Mouse (Mus musculus): Measurements from ENCODE around the gene Oprd1.

The Oprd1 gene

DNA sequence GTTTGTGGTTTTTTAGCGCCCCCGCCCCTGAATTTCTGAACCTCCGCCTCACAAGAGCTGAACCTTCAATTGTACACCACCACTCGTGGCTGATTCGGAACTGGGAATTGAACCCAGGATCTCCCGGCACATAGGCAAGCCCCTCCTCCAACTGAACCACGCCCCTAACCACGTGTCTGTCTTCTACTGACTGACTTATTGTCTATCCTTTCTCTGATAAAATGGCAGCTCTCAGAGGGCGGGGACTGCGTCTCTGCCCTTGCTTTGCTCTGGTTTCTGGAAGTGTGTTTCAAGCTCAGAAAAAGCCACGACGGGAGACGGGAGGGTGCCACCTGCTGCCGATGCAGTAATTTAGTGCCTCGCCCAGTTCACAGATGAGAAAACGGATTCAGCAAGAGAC lies 10.4 kb downstream of the Oprd1 start:
- in situ Hi-C loops (cut with MboI, MseI) = no loop called here

- in situ Hi-C loops (cut with MboI, MseI) = no loop called here
Observed at GRCm38 (mm10) chr4:132133381-132133780, 10.9 kb downstream of the Oprd1 start.

DNA sequence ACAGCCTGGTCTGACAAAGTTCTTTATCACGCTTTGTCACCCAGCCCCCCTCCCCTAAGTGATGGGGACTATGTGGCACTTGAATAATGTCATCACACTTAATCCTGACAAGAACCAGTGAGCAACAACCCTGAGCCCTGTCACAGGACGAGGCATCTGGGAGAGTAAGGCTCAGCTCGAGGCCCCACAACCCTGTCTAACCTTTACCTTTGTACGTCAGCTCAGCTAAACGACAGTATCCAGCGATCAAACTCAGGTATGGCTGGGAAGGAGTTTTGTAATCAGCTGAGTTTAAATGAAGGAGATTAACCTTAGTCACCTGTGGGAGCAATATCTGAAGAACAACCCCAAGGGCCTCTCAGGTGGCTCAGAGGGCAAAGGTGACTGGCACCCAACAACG lies 12.0 kb downstream of the Oprd1 start:
- in situ Hi-C loops (cut with MboI, MseI) = no loop called here

DNA sequence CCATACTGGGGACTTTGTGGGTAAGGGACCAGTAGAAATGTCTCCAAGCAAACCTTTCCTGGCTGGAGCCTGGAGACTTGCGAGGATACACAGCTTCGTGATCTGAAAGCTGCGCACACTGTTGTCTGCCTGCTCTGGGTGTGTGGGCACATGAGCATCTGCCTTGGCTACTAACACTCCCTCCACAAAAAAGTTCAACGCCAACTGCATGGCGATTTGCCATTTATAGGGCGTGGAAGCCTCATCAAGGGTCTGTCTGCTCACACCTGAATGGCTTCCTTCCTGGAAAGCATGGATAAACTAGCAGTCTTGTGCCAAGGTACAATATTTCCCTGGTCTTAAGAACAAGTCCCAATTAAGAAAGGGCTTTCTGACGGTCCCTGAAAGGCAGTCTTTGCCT lies 12.5 kb downstream of the Oprd1 start:
- in situ Hi-C loops (cut with MboI, MseI) = no loop called here

- in situ Hi-C loops (cut with MboI, MseI) = no loop called here
Observed at GRCm38 (mm10) chr4:132131116-132131515, 13.2 kb downstream of the Oprd1 start.

- in situ Hi-C loops (cut with MboI, MseI) = no loop called here
Observed at GRCm38 (mm10) chr4:132130645-132131044, 13.6 kb downstream of the Oprd1 start.

DNA sequence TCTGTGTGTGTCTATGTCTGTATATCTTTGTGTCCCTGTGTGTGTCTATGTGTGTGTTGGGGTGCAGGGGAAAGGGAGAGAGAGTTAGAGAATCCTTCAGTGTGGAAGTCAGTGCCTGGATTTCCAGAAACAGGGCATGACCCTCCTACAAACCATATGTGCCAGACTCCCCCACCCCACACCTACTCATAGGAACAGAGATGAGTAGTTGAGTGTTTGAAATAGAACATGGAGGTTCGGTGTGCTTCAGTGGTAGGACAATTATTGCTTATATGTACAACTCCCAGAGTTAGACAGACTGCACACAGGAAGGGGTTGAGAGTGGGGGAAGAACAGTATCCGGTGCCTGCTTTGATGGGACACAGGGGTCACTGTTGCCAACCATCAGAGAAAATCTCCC lies 14.2 kb downstream of the Oprd1 start:
- in situ Hi-C loops (cut with MboI, MseI) = no loop called here

GRCm38 (mm10) chr4:132128997-132129636 lies 15.2 kb downstream of the Oprd1 start:
- in situ Hi-C loops (cut with MboI, MseI) = no loop called here

- in situ Hi-C loops (cut with MboI, MseI) = no loop called here
Observed at GRCm38 (mm10) chr4:132127091-132127490, 17.2 kb downstream of the Oprd1 start.

- in situ Hi-C loops (cut with MboI, MseI) = no loop called here
Observed at GRCm38 (mm10) chr4:132123166-132123565, 21.1 kb downstream of the Oprd1 start.

- in situ Hi-C loops (cut with MboI, MseI) = no loop called here
Observed at GRCm38 (mm10) chr4:132121674-132122073, 22.6 kb downstream of the Oprd1 start.

DNA sequence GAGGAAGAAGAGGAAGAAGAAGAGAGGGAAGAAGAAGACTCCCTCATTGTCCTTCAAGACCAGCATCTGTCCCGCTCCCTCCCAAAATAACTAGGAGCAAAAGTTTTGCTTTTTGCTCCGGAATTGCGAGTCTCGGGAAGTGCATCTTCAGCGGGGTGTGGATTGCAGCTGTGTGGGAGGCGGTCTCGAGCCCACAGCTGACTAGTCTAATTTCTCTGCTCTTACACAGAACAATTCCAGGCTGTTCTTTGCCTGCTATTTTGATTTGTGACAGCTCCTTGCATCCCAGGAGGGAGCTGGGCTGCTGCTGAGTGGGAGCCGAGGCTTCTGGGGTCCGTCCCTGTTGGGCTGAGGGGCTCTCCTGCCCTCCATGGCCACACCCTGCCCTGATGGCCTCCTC lies 24.7 kb downstream of the Oprd1 start:
- in situ Hi-C loops (cut with MboI, MseI) = loop anchor here in 1 of 2 experiments (10.0 kb wide), 1 partner anchor 665 kb away; no protein-coding TSS in a partner anchor

- in situ Hi-C loops (cut with MboI, MseI) = loop anchor here in 1 of 2 experiments (10.0 kb wide), 1 partner anchor 662 kb away; no protein-coding TSS in a partner anchor
Observed at GRCm38 (mm10) chr4:132116315-132116714, 28.0 kb downstream of the Oprd1 start.

GRCm38 (mm10) chr4:132113411-132114095 lies 30.7 kb downstream of the Oprd1 start:
- in situ Hi-C loops (cut with MboI, MseI) = loop anchor here in 1 of 2 experiments (10.0 kb wide), 1 partner anchor 659 kb away; no protein-coding TSS in a partner anchor

- in situ Hi-C loops (cut with MboI, MseI) = loop anchor here in 1 of 2 experiments (10.0 kb wide), 1 partner anchor 656 kb away; no protein-coding TSS in a partner anchor
Observed at GRCm38 (mm10) chr4:132111227-132111626, 33.1 kb downstream of the Oprd1 start.

DNA sequence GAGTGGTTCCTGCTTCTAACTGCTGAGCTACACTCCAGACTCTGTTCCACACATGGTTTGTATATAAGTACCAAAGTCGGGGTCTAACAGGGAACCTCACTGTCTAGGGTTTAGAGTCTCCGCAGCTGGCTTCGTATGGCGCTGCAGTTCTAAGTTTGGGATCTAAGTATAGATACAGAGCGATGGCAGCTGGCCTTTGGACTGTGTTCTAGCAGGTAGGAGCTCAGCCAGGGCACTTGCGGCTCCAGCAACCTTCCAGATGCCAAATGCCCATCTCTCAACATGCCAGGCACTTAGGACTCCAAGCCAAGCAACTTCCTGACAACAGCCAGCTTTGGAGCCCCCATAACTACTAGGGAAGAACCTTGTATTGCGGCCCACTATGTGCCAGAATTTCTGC lies 36.1 kb downstream of the Oprd1 start:
- in situ Hi-C loops (cut with MboI, MseI) = no loop called here

- in situ Hi-C loops (cut with MboI, MseI) = no loop called here
Observed at GRCm38 (mm10) chr4:132101152-132101551, 43.1 kb downstream of the Oprd1 start.

GRCm38 (mm10) chr4:132099548-132099947 lies 44.7 kb downstream of the Oprd1 start:
- in situ Hi-C loops (cut with MboI, MseI) = no loop called here

GRCm38 (mm10) chr4:132095043-132095442 lies 49.2 kb downstream of the Oprd1 start:
- in situ Hi-C loops (cut with MboI, MseI) = no loop called here

GRCm38 (mm10) chr4:132093928-132094327 lies 50.4 kb downstream of the Oprd1 start:
- in situ Hi-C loops (cut with MboI, MseI) = no loop called here

- in situ Hi-C loops (cut with MboI, MseI) = no loop called here
Observed at GRCm38 (mm10) chr4:132093136-132093535, 51.1 kb downstream of the Oprd1 start.

- in situ Hi-C loops (cut with MboI, MseI) = no loop called here
Observed at GRCm38 (mm10) chr4:132088921-132089320, 55.4 kb downstream of the Oprd1 start.

- in situ Hi-C loops (cut with MboI, MseI) = no loop called here
Observed at GRCm38 (mm10) chr4:132085114-132085513, 59.2 kb downstream of the Oprd1 start.
